Mouse (Mus musculus) lung, adult 2 months (tissue): ENCODE data around the gene Ska3.

Experiments
- CTCF ChIP-seq: fragments of 200-500 bp; IDR thresholded peaks from 2 replicates; pipeline ENCODE4 v1.5.1; 2011; ENCODE audit warnings: mild to moderate bottlenecking, low read length, control low read depth; ENCODE audit not compliant: insufficient read depth
- POLR2A ChIP-seq: fragments of 200-500 bp; IDR thresholded peaks from 2 replicates; pipeline ENCODE4 v1.6.1; 2011; ENCODE audit warnings: low read depth, mild to moderate bottlenecking, control low read depth, low read length, borderline replicate concordance; ENCODE audit errors: extremely low read depth

GRCm38 (mm10) chr14:57863129-57863528 is 37.1 kb upstream of the Ska3 start:
- TF ChIP-seq CTCF, result no peak
- TF ChIP-seq POLR2A, result no peak
